In the genomic region with DNA sequence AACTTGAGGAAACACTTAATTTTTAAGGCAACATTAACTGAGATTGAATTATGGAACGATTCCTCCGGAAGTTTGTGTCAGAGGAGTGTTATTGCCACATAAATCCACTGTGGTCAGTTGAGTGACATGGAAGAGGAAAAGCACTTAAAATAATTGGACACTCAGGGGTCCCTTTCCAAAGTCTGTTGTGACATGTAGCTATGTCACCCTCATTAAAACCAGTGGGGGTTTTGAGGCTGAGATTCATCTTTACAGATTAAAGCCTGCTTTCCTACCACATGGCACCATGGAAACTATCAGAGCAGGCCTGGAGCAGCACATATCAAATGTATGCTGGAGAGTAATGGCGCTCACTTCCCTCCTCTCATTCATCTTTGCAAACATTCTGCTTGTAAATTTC, we compare ENCODE assay signal across 20 mouse cellular contexts. TPM values are rescaled to one million over a fixed set of nuclear protein-coding genes. Genes with fewer than 3 reads are reported as not detected.
A peak's percentile ranks its signal among the peaks of the same experiment; 100 is the strongest.
DNase-seq lines count a peak whose midpoint lies in the region; ATAC-seq and TF ChIP-seq lines count a peak whose summit lies in the region.
"Had no signal": no experiment of that assay in that cellular context is flagged by ENCODE, and none has a peak within 500 bp of the region (broad histone marks: within the 10 kb centered on the region; RNA-seq: fewer than 3 reads in every experiment).

No protein-coding gene starts in this region.

- ATAC-seq in midbrain, embryonic 14.5 days (ENCODE audit: low FRiP score, low TSS enrichment) = no peak
- ATAC-seq: intestine, postnatal 0 days had no signal

- H3K4me2 ChIP-seq in midbrain, embryonic 14.5 days (ENCODE audit: low read length) = no peak overlapping the region
- H3K4me2 ChIP-seq: heart, embryonic 11.5 days; hindbrain, embryonic 15.5 days; neural tube, embryonic 13.5 days had no signal

- no peaks in the 10 kb centered on the region for H3K36me3 ChIP-seq in kidney, adult 2 months (ENCODE audit: control insufficient read depth, insufficient read depth, low read length)
- H3K36me3 ChIP-seq in midbrain, embryonic 14.5 days (ENCODE audit: control insufficient read depth, insufficient read depth, low read length) = no peaks in the 10 kb centered on the region
- no peaks in the 10 kb centered on the region for H3K36me3 ChIP-seq in midbrain, embryonic 10.5 days
- H3K36me3 ChIP-seq: hindbrain, embryonic 15.5 days; neural tube, embryonic 13.5 days had no signal

- H3K4me3 ChIP-seq in kidney, adult 2 months (ENCODE audit: insufficient read depth, low read depth, low read length) = no peak overlapping the region
- no peak overlapping the region for H3K4me3 ChIP-seq in midbrain, embryonic 14.5 days (replicated peaks; ENCODE audit: low read depth, low read length)
- no peak overlapping the region for H3K4me3 ChIP-seq in midbrain, embryonic 10.5 days
- H3K4me3 ChIP-seq: hindbrain, embryonic 15.5 days; neural tube, embryonic 13.5 days had no signal

- H3K4me1 ChIP-seq in kidney, adult 2 months (ENCODE audit: control insufficient read depth, insufficient read depth, low read length) = no peaks in the 10 kb centered on the region
- H3K4me1 ChIP-seq in midbrain, embryonic 14.5 days (ENCODE audit: control insufficient read depth, insufficient read depth, low read length) = no peaks in the 10 kb centered on the region
- no peaks in the 10 kb centered on the region for H3K4me1 ChIP-seq in midbrain, embryonic 10.5 days
- H3K4me1 ChIP-seq: hindbrain, embryonic 15.5 days; neural tube, embryonic 13.5 days had no signal

- no peak overlapping the region for H3K9ac ChIP-seq in midbrain, embryonic 14.5 days (replicated peaks; ENCODE audit: low read length)
- H3K9ac ChIP-seq: hindbrain, embryonic 15.5 days; neural tube, embryonic 13.5 days had no signal

- no peak for TF ChIP-seq POLR2A in kidney, adult 2 months (IDR thresholded peaks at IDR 0.05; ENCODE audit: low read depth, low read length)

- 37% methylated on average over 3 of the region's 3 CpGs for WGBS in kidney, adult 2 months
- WGBS in midbrain, embryonic 14.5 days = 77% methylated on average over 3 of the region's 3 CpGs
- WGBS in midbrain, embryonic 10.5 days = 92% methylated on average over 3 of the region's 3 CpGs

- H3K27me3 ChIP-seq in kidney, adult 2 months (replicated peaks; ENCODE audit: control insufficient read depth, insufficient read depth, low read length) = no peaks in the 10 kb centered on the region
- no peaks in the 10 kb centered on the region for H3K27me3 ChIP-seq in midbrain, embryonic 14.5 days (ENCODE audit: control insufficient read depth, insufficient read depth, low read length)
- H3K27me3 ChIP-seq in midbrain, embryonic 10.5 days (ENCODE audit: low read depth, poor library complexity, severe bottlenecking) = no peaks in the 10 kb centered on the region
- H3K27me3 ChIP-seq: hindbrain, embryonic 15.5 days; neural tube, embryonic 13.5 days had no signal

- no peaks in the 10 kb centered on the region for H3K9me3 ChIP-seq in midbrain, embryonic 14.5 days (ENCODE audit: control insufficient read depth, low read length)
- H3K9me3 ChIP-seq in midbrain, embryonic 10.5 days (replicated peaks) = no peaks in the 10 kb centered on the region
- H3K9me3 ChIP-seq: hindbrain, embryonic 15.5 days; neural tube, embryonic 13.5 days had no signal

- no peak for TF ChIP-seq CTCF in kidney, adult 2 months (conservative IDR thresholded peaks at IDR 0.05; ENCODE audit: insufficient read depth, insufficient read length, low read depth, low read length)

- no peak overlapping the region for H3K27ac ChIP-seq in kidney, adult 2 months (ENCODE audit: insufficient read depth, low read depth, low read length)
- no peak overlapping the region for H3K27ac ChIP-seq in midbrain, embryonic 14.5 days (replicated peaks; ENCODE audit: low read depth, low read length)
- no peak overlapping the region for H3K27ac ChIP-seq in midbrain, embryonic 10.5 days (replicated peaks)
- H3K27ac ChIP-seq: hindbrain, embryonic 15.5 days; macrophage; neural tube, embryonic 13.5 days had no signal

- peak; percentile 1 for DNase-seq in kidney, adult 9 months
- no peak for DNase-seq in kidney, adult 2 months
- peak; percentile 15 for DNase-seq in midbrain, embryonic 14.5 days
- DNase-seq in midbrain, embryonic 10.5 days (ENCODE audit: low spot score) = no peak
- DNase-seq in forelimb bud, embryonic 11.5 days (ENCODE audit: low read depth, low spot score) = peak; percentile 52
- DNase-seq in mesoderm, embryonic 11.5 days (ENCODE audit: low read depth, low spot score) = peak; percentile 59
- no peak for DNase-seq in layer of hippocampus, postnatal 14 days (ENCODE audit: low spot score in 2 of 2)
- DNase-seq in layer of hippocampus, adult 9-11 months = no peak
- DNase-seq: adrenal gland, postnatal 10 days; cerebellum, adult 2 months; gastrocnemius, postnatal 36 days; heart, postnatal 14 days; lung, adult 18-20 months; right cerebral cortex, postnatal 4 days; thymus, postnatal 14 days had no signal

RNA-seq across cellular contexts. Expression of a gene that starts 31.2 kb away (rescaled TPM):
- 5.0 and 5.6 TPM in 2 replicates for polyA plus RNA-seq in kidney, adult 2 months (2012; rRNA removed)
- 0.47 and 0.63 TPM in 2 replicates for polyA plus RNA-seq in midbrain, embryonic 14.5 days (2014; fragmentation: Nextera tagmentation; extraction: Ambion mirVana)
- 0.30 and 0.32 TPM in 2 replicates for polyA plus RNA-seq in midbrain, embryonic 10.5 days (2016; fragmentation: Nextera tagmentation; extraction: Ambion mirVana)
- total RNA-seq in layer of hippocampus, postnatal 14 days (2021) = 1 to 10 TPM; 4.3 to 4.7 TPM

Comparison
In these comparisons a context has a peak if more than half of its experiments do, and no peak if none do; other contexts are left out.
1. DNase-seq: peak in kidney, adult 9 months (single experiment), midbrain, embryonic 14.5 days (single experiment), forelimb bud, embryonic 11.5 days (single experiment) and mesoderm, embryonic 11.5 days (single experiment); none in kidney, adult 2 months (single experiment), midbrain, embryonic 10.5 days (single experiment), layer of hippocampus, postnatal 14 days (0 of 2) and layer of hippocampus, adult 9-11 months (single experiment).